Mouse (Mus musculus) MEL (cell line): ENCODE results near the gene Wiz. TPM values are rescaled to one million over a fixed set of nuclear protein-coding genes. Genes with fewer than 3 reads are reported as not detected.

Source experiments
- DNase-seq: peaks from one replicate; pipeline ENCODE4 v3.0.0; 2011; ENCODE audit warnings: low read depth, low spot score
- H3K27ac ChIP-seq: 2 replicates; pipeline ENCODE4 v1.5.1; 2012; ENCODE audit warnings: low read depth, mild to moderate bottlenecking, control low read depth, low read length, moderate library complexity; ENCODE audit not compliant: control insufficient read depth
- H3K27me3 ChIP-seq, 2 experiments: fragments of 150-350 bp in 1 of 2; sonication (generic) in 1 of 2; 2 replicates each; pipeline ENCODE4 v1.6.1; 2012; ENCODE audit warnings: low read length in 2 of 2, mild to moderate bottlenecking in 2 of 2, improper control_type of control experiment in 1 of 2, moderate library complexity in 1 of 2; ENCODE audit not compliant: insufficient read depth in 2 of 2, control insufficient read depth in 1 of 2
- H3K36me3 ChIP-seq, 2 experiments: 2 replicates each; pipeline ENCODE4 v1.6.1; 2012 to 2014; ENCODE audit warnings: low read length in 2 of 2, improper control_type of control experiment in 1 of 2, inconsistent platforms in 1 of 2, mild to moderate bottlenecking in 1 of 2; ENCODE audit not compliant: insufficient read depth in 2 of 2, control insufficient read depth in 1 of 2
- H3K4me1 ChIP-seq, 2 experiments: fragments of 150-350 bp in 1 of 2; sonication (generic) in 1 of 2; 2 replicates each; pipeline ENCODE4 v1.6.1; 2012; ENCODE audit warnings: low read length in 2 of 2, improper control_type of control experiment in 1 of 2, mild to moderate bottlenecking in 1 of 2; ENCODE audit not compliant: insufficient read depth in 2 of 2, control insufficient read depth in 1 of 2
- H3K4me3 ChIP-seq, 2 experiments: fragments of 150-350 bp in 1 of 2; sonication (generic) in 1 of 2; 2 replicates each; pipeline ENCODE4 v1.5.1; 2012; ENCODE audit warnings: low read depth in 2 of 2, low read length in 2 of 2, mild to moderate bottlenecking in 2 of 2, moderate library complexity in 2 of 2, control low read depth in 1 of 2, improper control_type of control experiment in 1 of 2; ENCODE audit not compliant: control insufficient read depth in 1 of 2, insufficient read depth in 1 of 2
- H3K79me2 ChIP-seq: 2 replicates; pipeline ENCODE4 v1.6.1; 2012; ENCODE audit warnings: mild to moderate bottlenecking, low read length, moderate library complexity; ENCODE audit not compliant: control insufficient read depth, poor library complexity, insufficient read depth
- H3K9ac ChIP-seq: 2 replicates; pipeline ENCODE4 v1.6.1; 2012; ENCODE audit warnings: low read depth, mild to moderate bottlenecking, control low read depth, low read length, moderate library complexity; ENCODE audit not compliant: control insufficient read depth, poor library complexity, severe bottlenecking
- H3K9me3 ChIP-seq: fragments of 150-350 bp; sonication (generic); replicated peaks from 2 replicates; pipeline ENCODE4 v1.6.1; 2012; ENCODE audit warnings: mild to moderate bottlenecking, low read length, improper control_type of control experiment, moderate library complexity; ENCODE audit not compliant: insufficient read depth
- BHLHE40 ChIP-seq: IDR thresholded peaks from 2 replicates; pipeline ENCODE4 v1.6.1; 2012; ENCODE audit warnings: low read depth, mild to moderate bottlenecking, inconsistent platforms, low read length, improper control_type of control experiment, borderline replicate concordance
- CHD2 ChIP-seq: IDR thresholded peaks from 2 replicates; pipeline ENCODE4 v1.6.1; 2011; ENCODE audit warnings: low read length, improper control_type of control experiment
- EP300 ChIP-seq, 2 experiments: IDR thresholded peaks; 2 replicates each; pipeline ENCODE4 v1.6.1; 2011; ENCODE audit warnings: improper control_type of control experiment in 2 of 2, low read length in 2 of 2, low read depth in 1 of 2, mild to moderate bottlenecking in 1 of 2
- GABPA ChIP-seq: IDR thresholded peaks from 2 replicates; pipeline ENCODE4 v1.6.1; 2012; ENCODE audit warnings: low read depth, mild to moderate bottlenecking, inconsistent platforms, low read length, improper control_type of control experiment, moderate library complexity
- JUND ChIP-seq: IDR thresholded peaks from 2 replicates; pipeline ENCODE4 v1.6.1; 2011; ENCODE audit warnings: low read depth, mild to moderate bottlenecking, improper control_type of control experiment, low read length
- MAFK ChIP-seq: IDR thresholded peaks from 2 replicates; pipeline ENCODE4 v1.6.1; 2011; ENCODE audit warnings: low read depth, mild to moderate bottlenecking, low read length, improper control_type of control experiment, borderline replicate concordance
- MAX ChIP-seq: IDR thresholded peaks from 2 replicates; pipeline ENCODE4 v1.6.1; 2011; ENCODE audit warnings: low read length, improper control_type of control experiment
- MAZ ChIP-seq: IDR thresholded peaks from 2 replicates; pipeline ENCODE4 v1.6.1; 2012; ENCODE audit warnings: low read depth, mild to moderate bottlenecking, inconsistent platforms, low read length, improper control_type of control experiment
- MEF2A ChIP-seq: IDR thresholded peaks from 2 replicates; pipeline ENCODE4 v1.6.1; 2014; ENCODE audit warnings: low read depth, mild to moderate bottlenecking, inconsistent platforms, low read length, improper control_type of control experiment; ENCODE audit not compliant: poor library complexity, insufficient replicate concordance, severe bottlenecking; ENCODE audit errors: extremely low read depth
- MXI1 ChIP-seq: IDR thresholded peaks from 2 replicates; pipeline ENCODE4 v1.6.1; 2011; ENCODE audit warnings: mild to moderate bottlenecking, low read depth, low read length, improper control_type of control experiment
- MYB ChIP-seq: IDR thresholded peaks from 2 replicates; pipeline ENCODE4 v1.6.1; 2011; ENCODE audit warnings: mild to moderate bottlenecking, low read depth, low read length, improper control_type of control experiment
- MYC ChIP-seq: IDR thresholded peaks from 2 replicates; pipeline ENCODE4 v1.6.1; 2011; ENCODE audit warnings: low read depth, mild to moderate bottlenecking, low read length, improper control_type of control experiment, moderate library complexity
- NRF1 ChIP-seq: IDR thresholded peaks from 2 replicates; pipeline ENCODE4 v1.6.1; 2014; ENCODE audit warnings: low read depth, mild to moderate bottlenecking, inconsistent platforms, low read length, improper control_type of control experiment, moderate library complexity; ENCODE audit not compliant: poor library complexity, insufficient read depth, severe bottlenecking
- RCOR1 ChIP-seq: IDR thresholded peaks from 2 replicates; pipeline ENCODE4 v1.6.1; 2012; ENCODE audit warnings: low read depth, mild to moderate bottlenecking, inconsistent platforms, low read length, improper control_type of control experiment
- SIN3A ChIP-seq: IDR thresholded peaks from 2 replicates; pipeline ENCODE4 v1.6.1; 2012; ENCODE audit warnings: low read length, improper control_type of control experiment, inconsistent platforms
- SMC3 ChIP-seq: IDR thresholded peaks from 2 replicates; pipeline ENCODE4 v1.6.1; 2011; ENCODE audit warnings: low read depth, low read length, improper control_type of control experiment
- TAL1 ChIP-seq: IDR thresholded peaks from 2 replicates; pipeline ENCODE4 v1.6.1; 2012; ENCODE audit warnings: mild to moderate bottlenecking, inconsistent platforms, low read length, moderate library complexity, mixed read lengths
- UBTF ChIP-seq: IDR thresholded peaks from 2 replicates; pipeline ENCODE4 v1.6.1; 2012; ENCODE audit warnings: low read depth, mild to moderate bottlenecking, inconsistent platforms, low read length, improper control_type of control experiment, moderate library complexity, borderline replicate concordance; ENCODE audit not compliant: insufficient read depth
- USF1 ChIP-seq: IDR thresholded peaks from 2 replicates; pipeline ENCODE4 v1.6.1; 2014; ENCODE audit warnings: low read depth, mild to moderate bottlenecking, inconsistent platforms, low read length, improper control_type of control experiment, moderate library complexity
- ZC3H11A ChIP-seq: IDR thresholded peaks from 2 replicates; pipeline ENCODE4 v1.6.1; 2012; ENCODE audit warnings: low read depth, mild to moderate bottlenecking, inconsistent platforms, low read length, improper control_type of control experiment
- ZKSCAN1 ChIP-seq: IDR thresholded peaks from 2 replicates; pipeline ENCODE4 v1.6.1; 2012; ENCODE audit warnings: low read depth, mild to moderate bottlenecking, inconsistent platforms, low read length, improper control_type of control experiment, moderate library complexity
- ZMIZ1 ChIP-seq: IDR thresholded peaks from 2 replicates; pipeline ENCODE4 v1.6.1; 2012; ENCODE audit warnings: low read depth, mild to moderate bottlenecking, inconsistent platforms, low read length, improper control_type of control experiment, moderate library complexity
- ZNF384 ChIP-seq: IDR thresholded peaks from 2 replicates; pipeline ENCODE4 v1.6.1; 2012; ENCODE audit warnings: low read depth, mild to moderate bottlenecking, inconsistent platforms, low read length, improper control_type of control experiment
- polyA plus RNA-seq, 2 experiments: library from polyadenylated mRNA; stranded (reverse) in 1 of 2; unstranded in 1 of 2; fragments of >175 nt in 1 of 2; fragments of >200 nt in 1 of 2; gene quantifications; 2 replicates each; pipeline versions ENCODE4 v1.2.1 to v1.2.4; 2012; ENCODE audit warnings: low replicate concordance in 2 of 2, low read depth in 1 of 2; ENCODE audit not compliant: insufficient read length in 2 of 2, insufficient read depth in 1 of 2, missing spikeins in 1 of 2
- total RNA-seq: library from RNA; depleted of rRNA; stranded (reverse); fragments of 300-350 nt; gene quantifications from 2 replicates; pipeline ENCODE4 v1.2.3, GENCODE M21; 2012

Gene Wiz
- total and polyA plus RNA-seq, 3 experiments, result 4.4 to 44.1 TPM; not detected in 1

DNA sequence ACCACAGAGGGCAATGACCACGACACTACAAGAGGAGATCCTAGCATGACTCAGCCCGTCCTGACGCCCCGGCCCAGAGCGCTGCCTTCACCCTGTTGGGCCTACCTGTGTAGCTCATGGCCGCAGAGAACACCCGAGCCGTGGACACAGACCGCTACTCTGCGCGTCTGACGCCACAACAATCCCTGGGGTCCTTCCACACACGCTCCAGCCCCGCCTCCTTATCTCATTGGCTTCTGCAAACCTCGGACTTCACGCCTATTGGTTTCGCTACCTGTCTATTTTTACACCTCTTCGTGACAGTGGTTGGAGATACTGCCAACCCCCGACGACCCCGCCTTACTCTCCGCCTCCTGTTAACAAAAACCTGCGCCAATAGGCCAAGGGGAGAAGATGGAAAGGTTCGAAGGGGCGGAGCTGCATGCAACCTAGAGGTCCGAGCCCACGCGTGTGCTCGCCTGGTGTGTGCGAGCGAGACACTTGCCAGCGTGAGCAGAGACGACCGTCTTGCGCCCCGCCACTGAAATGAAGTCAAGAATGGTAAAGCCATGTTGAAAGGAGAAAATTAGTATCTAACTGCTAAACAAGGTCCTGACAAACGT is 38.8 kb downstream of the Wiz start, which contains the start of gene Akap8l (continued):
- TF ChIP-seq MXI1 (peak; percentile 98), MYB (peak; percentile 19; the same call in 1 of the 2 replicates), TAL1 (no peak), MAZ (no peak), MYC (peak; percentile 96), SMC3 (no peak), USF1 (no peak), ZC3H11A (no peak), EP300 (IDR thresholded peaks at IDR 0.05; ENCODE audit: low read depth in 1 of 2, low read length in 2 of 2) (no peak), MEF2A (no peak), JUND (no peak), ZNF384 (no peak), MAFK (no peak), BHLHE40 (no peak), GABPA (no peak), CHD2 (peak; percentile 87), MAX (peak; percentile 89), ZMIZ1 (peak; percentile 84), ZKSCAN1 (no peak), NRF1 (peak; percentile 39; the same call in 1 of the 2 replicates), RCOR1 (no peak), UBTF (no peak)

DNA sequence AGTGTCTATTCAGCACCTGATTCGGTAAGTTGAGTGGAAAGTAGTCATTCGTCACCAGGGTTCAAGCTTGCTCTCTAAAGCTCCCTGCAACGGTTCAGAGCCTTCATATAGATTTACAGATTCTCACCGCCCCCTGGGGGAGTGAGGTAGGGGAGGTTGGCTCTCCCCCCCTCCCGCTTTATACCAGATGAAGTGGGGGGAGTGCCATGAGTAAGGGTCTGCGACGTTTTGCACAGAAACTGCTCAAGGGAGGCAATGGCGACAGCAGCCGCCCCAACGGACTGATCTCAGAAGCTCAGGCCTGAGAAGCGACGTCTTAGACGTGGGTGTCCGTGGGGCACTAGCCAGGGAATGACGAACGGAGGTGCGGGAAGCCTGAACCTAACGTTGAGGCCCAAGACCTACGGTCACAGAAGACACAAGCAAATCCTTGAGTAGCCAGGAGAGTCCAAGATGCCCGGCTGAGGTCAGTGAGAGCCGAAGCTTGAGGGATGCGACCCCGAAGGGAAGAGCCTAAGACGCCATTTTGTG is 39.3 kb downstream of the Wiz start:
- H3K4me3 ChIP-seq, result peak overlapping the region; percentile 91 to 94
- no peaks in the 10 kb centered on the region for H3K27me3 ChIP-seq
- peak overlapping the region; percentile 83 for H3K27ac ChIP-seq
- H3K79me2 ChIP-seq, result peaks cover 23% of the 10 kb centered on the region
- no peak for DNase-seq
- H3K4me1 ChIP-seq, result peaks cover 6 to 8% of the 10 kb centered on the region in 2 experiments; a peak in 3 of 4 replicates
- no peaks in the 10 kb centered on the region for H3K9me3 ChIP-seq
- TF ChIP-seq SIN3A (no peak; the same call in 1 of the 2 replicates), MAZ (0 out of 2 replicates have a peak, but pooled peaks have one; percentile 2)
- H3K36me3 ChIP-seq, result peaks cover 0 to 13% of the 10 kb centered on the region in 2 experiments; a peak in 2 of 4 replicates
- H3K9ac ChIP-seq, result peak overlapping the region; percentile 90
